Mouse (Mus musculus) thymus, adult 2 months (tissue): ENCODE measurements around the gene Mapkapk5. TPM values are rescaled to one million over a fixed set of nuclear protein-coding genes. Genes with fewer than 3 reads are reported as not detected.
"Not testable (repeated sequence)": the region's sequence is repeated elsewhere in the genome, so short reads cannot be mapped to it uniquely, and the experiment has no call there.

Experiments
- DNase-seq: peaks from one replicate; pipeline ENCODE4 v3.0.0; 2021
- H3K27ac ChIP-seq: fragments of 200-500 bp; 2 replicates; pipeline ENCODE4 v1.5.1; 2012; ENCODE audit warnings: low read length, control low read depth; ENCODE audit not compliant: control insufficient read depth, insufficient read depth
- H3K27me3 ChIP-seq: fragments of 200-500 bp; 2 replicates; pipeline ENCODE4 v1.6.1; 2012; ENCODE audit warnings: mild to moderate bottlenecking, low read length, moderate library complexity, mixed read lengths; ENCODE audit not compliant: control insufficient read depth, insufficient read depth
- H3K36me3 ChIP-seq: fragments of 200-500 bp; 2 replicates; pipeline ENCODE4 v1.6.1; 2012; ENCODE audit warnings: mild to moderate bottlenecking, low read length, moderate library complexity; ENCODE audit not compliant: control insufficient read depth, insufficient read depth
- H3K4me1 ChIP-seq: fragments of 200-500 bp; replicated peaks from 2 replicates; pipeline ENCODE4 v1.6.1; 2012; ENCODE audit warnings: low read length; ENCODE audit not compliant: control insufficient read depth, insufficient read depth
- H3K4me3 ChIP-seq: fragments of 200-500 bp; 2 replicates; pipeline ENCODE4 v1.5.1; 2012; ENCODE audit warnings: mild to moderate bottlenecking, low read length, control low read depth, moderate library complexity; ENCODE audit not compliant: control insufficient read depth, insufficient read depth
- CTCF ChIP-seq: fragments of 200-500 bp; IDR thresholded peaks from 2 replicates; pipeline ENCODE4 v1.5.1; 2012; ENCODE audit warnings: mild to moderate bottlenecking, control low read depth, low read length, moderate library complexity, borderline replicate concordance; ENCODE audit not compliant: control insufficient read depth, poor library complexity, insufficient read depth; ENCODE audit errors: extremely low read depth
- POLR2A ChIP-seq: fragments of 200-500 bp; IDR thresholded peaks from 2 replicates; pipeline ENCODE4 v1.6.1; 2012; ENCODE audit warnings: mild to moderate bottlenecking, low read length, control low read depth, moderate library complexity; ENCODE audit not compliant: control insufficient read depth, poor library complexity, insufficient read depth; ENCODE audit errors: extremely low read depth
- WGBS: fragments of 180-500 bp; shearing (Covaris S2); methylation state at CpG from one replicate; pipeline ENCODE4 v1.1.7; 2018; 5-methylcytosine and 5-hydroxymethylcytosine counted together
- polyA plus RNA-seq: library from polyadenylated mRNA; depleted of rRNA; stranded (reverse); fragments of >200 nt; gene quantifications from 2 replicates; pipeline ENCODE4 v1.2.3, GENCODE M21; 2012; rRNA removed

Gene Mapkapk5
- polyA plus RNA-seq, 1 experiment: 49.3 TPM

GRCm38 (mm10) chr5:121503231-121503630 lies 42.5 kb downstream of the Mapkapk5 start, which contains the start of gene Adam1b:
Gene Adam1b (minus strand): TSS chr5:121503435.
- no peak for TF ChIP-seq POLR2A
- no peak for TF ChIP-seq CTCF
- Histone ChIP-seq H3K36me3 (no peaks in the 10 kb centered on the region), H3K4me3 (no peak within 1 kb of the TSS), H3K27ac (no peak within 1 kb of the TSS), H3K27me3 (no peaks in the 10 kb centered on the region), H3K4me1 (peaks cover 7% of the 10 kb centered on the region)
- DNase-seq: peak; percentile 20
- 74% methylated on average over 3 of the region's 3 CpGs for WGBS

- H3K4me1 ChIP-seq: not testable (repeated sequence)
- peak; percentile 2 for DNase-seq
- 12% methylated on average over 10 of the region's 17 CpGs for WGBS
Observed at GRCm38 (mm10) chr5:121501424-121501996, 44.2 kb downstream of the Mapkapk5 start.

GRCm38 (mm10) chr5:121500719-121501118 lies 45.0 kb downstream of the Mapkapk5 start:
- peaks cover 7% of the 10 kb centered on the region for H3K4me1 ChIP-seq
- H3K27me3 ChIP-seq: no peaks in the 10 kb centered on the region
- H3K4me3 ChIP-seq: no peak overlapping the region
- no peak for DNase-seq
- no peak for TF ChIP-seq CTCF
- TF ChIP-seq POLR2A: no peak
- no peak overlapping the region for H3K27ac ChIP-seq
- H3K36me3 ChIP-seq: no peaks in the 10 kb centered on the region
- WGBS: 49% methylated on average over 7 of the region's 7 CpGs

More at GRCm38 (mm10) chr5:121501424-121501996, 44.2 kb downstream of the Mapkapk5 start:
- not testable (repeated sequence) for H3K27ac ChIP-seq, H3K4me3 ChIP-seq, H3K36me3 ChIP-seq, H3K27me3 ChIP-seq

- WGBS: 83% methylated on average over 8 of the region's 8 CpGs
- TF ChIP-seq POLR2A (no peak), CTCF (no peak)
- no peak overlapping the region for H3K4me3 ChIP-seq
Observed at GRCm38 (mm10) chr5:121493305-121493704, 52.4 kb downstream of the Mapkapk5 start.

GRCm38 (mm10) chr5:121484801-121485200 lies 60.9 kb downstream of the Mapkapk5 start:
- Histone ChIP-seq H3K27me3 (no peaks in the 10 kb centered on the region), H3K4me3 (no peak overlapping the region), H3K27ac (no peak overlapping the region), H3K36me3 (no peaks in the 10 kb centered on the region), H3K4me1 (no peaks in the 10 kb centered on the region)
- TF ChIP-seq POLR2A (no peak), CTCF (no peak)
- 90% methylated on average over 5 of the region's 5 CpGs for WGBS
- DNase-seq: no peak

More at GRCm38 (mm10) chr5:121493305-121493704, 52.4 kb downstream of the Mapkapk5 start:
- Histone ChIP-seq H3K4me1 (no peaks in the 10 kb centered on the region), H3K27ac (no peak overlapping the region), H3K36me3 (no peaks in the 10 kb centered on the region), H3K27me3 (no peaks in the 10 kb centered on the region)
- no peak for DNase-seq

GRCm38 (mm10) chr5:121477680-121478079 lies 68.0 kb downstream of the Mapkapk5 start:
- Histone ChIP-seq H3K36me3 (no peaks in the 10 kb centered on the region), H3K4me1 (no peaks in the 10 kb centered on the region), H3K4me3 (no peak overlapping the region), H3K27me3 (no peaks in the 10 kb centered on the region), H3K27ac (no peak overlapping the region)
- peak; percentile 38 for DNase-seq
- TF ChIP-seq CTCF: no peak
- no peak for TF ChIP-seq POLR2A
- WGBS: 33% methylated on average over 3 of the region's 3 CpGs

- Histone ChIP-seq H3K4me3 (no peak overlapping the region), H3K4me1 (no peaks in the 10 kb centered on the region), H3K36me3 (no peaks in the 10 kb centered on the region), H3K27ac (no peak overlapping the region), H3K27me3 (no peaks in the 10 kb centered on the region)
- no peak for TF ChIP-seq CTCF
- TF ChIP-seq POLR2A: no peak
- no peak for DNase-seq
- WGBS: 100% methylated on average over 1 of the region's 1 CpGs
Observed at GRCm38 (mm10) chr5:121476040-121476439, 69.7 kb downstream of the Mapkapk5 start.

Other genes with a start within 250 kb of the Mapkapk5 start
- 95.3 and 117 TPM in 2 replicates for gene Trafd1, start 160.3 kb downstream of the Mapkapk5 start, polyA plus RNA-seq
- 14.4 and 15.3 TPM in 2 replicates for gene Naa25, start 148.0 kb downstream of the Mapkapk5 start, polyA plus RNA-seq
- 1.8 and 5.0 TPM in 2 replicates for gene Tmem116, start 94.0 kb downstream of the Mapkapk5 start, polyA plus RNA-seq
- gene Erp29, start 93.4 kb downstream of the Mapkapk5 start, polyA plus RNA-seq: 45.1 and 52.7 TPM in 2 replicates
- not detected in 2 replicates for gene Adam1b, start 42.5 kb downstream of the Mapkapk5 start, polyA plus RNA-seq
- 4.0 and 6.8 TPM in 2 replicates for gene Adam1a, start 423 bp downstream of the Mapkapk5 start, polyA plus RNA-seq
- gene Gm42878, start 423 bp downstream of the Mapkapk5 start, polyA plus RNA-seq: not detected in 2 replicates
- 203 and 217 TPM in 2 replicates for gene Aldh2, start 47.9 kb upstream of the Mapkapk5 start, polyA plus RNA-seq
- gene Acad12, start 73.0 kb upstream of the Mapkapk5 start, polyA plus RNA-seq: 3.9 and 8.8 TPM in 2 replicates
- 7.2 and 8.2 TPM in 2 replicates for gene Acad10, start 114.6 kb upstream of the Mapkapk5 start, polyA plus RNA-seq
- 38.7 and 46.9 TPM in 2 replicates for gene Brap, start 114.7 kb upstream of the Mapkapk5 start, polyA plus RNA-seq
- gene Atxn2, start 165.4 kb upstream of the Mapkapk5 start, polyA plus RNA-seq: 205 and 216 TPM in 2 replicates